Mouse (Mus musculus) heart, adult 2 months (tissue): Measurements from ENCODE around the gene Gje1.

Experiments used
- CTCF ChIP-seq: fragments of 200-600 bp; IDR thresholded peaks from 2 replicates; pipeline ENCODE4 v1.8.1; 2022; ENCODE audit warnings: antibody characterized with exemption, mild to moderate bottlenecking, moderate library complexity
- EP300 ChIP-seq: fragments of 200-500 bp; IDR thresholded peaks from 2 replicates; pipeline ENCODE4 v1.6.1; 2011; ENCODE audit warnings: low read depth, low read length, control low read depth; ENCODE audit not compliant: insufficient read depth
- POLR2A ChIP-seq: fragments of 200-500 bp; IDR thresholded peaks from 2 replicates; pipeline ENCODE4 v1.6.1; 2011; ENCODE audit warnings: mild to moderate bottlenecking, low read depth, low read length, control low read depth; ENCODE audit not compliant: insufficient read depth

- TF ChIP-seq CTCF = no peak
- no peak for TF ChIP-seq EP300
- TF ChIP-seq POLR2A = no peak
Measured at GRCm38 (mm10) chr10:14725671-14726070, 7.7 kb upstream of the Gje1 start.
